Mouse (Mus musculus): ENCODE measurements at regions not wholly inside any gene's neighbourhood (a gene's known extent, or its start where the extent isn't known, plus 50 kb on each side); places are given as distances from the start of the nearest gene placed in this dataset.

DNA sequence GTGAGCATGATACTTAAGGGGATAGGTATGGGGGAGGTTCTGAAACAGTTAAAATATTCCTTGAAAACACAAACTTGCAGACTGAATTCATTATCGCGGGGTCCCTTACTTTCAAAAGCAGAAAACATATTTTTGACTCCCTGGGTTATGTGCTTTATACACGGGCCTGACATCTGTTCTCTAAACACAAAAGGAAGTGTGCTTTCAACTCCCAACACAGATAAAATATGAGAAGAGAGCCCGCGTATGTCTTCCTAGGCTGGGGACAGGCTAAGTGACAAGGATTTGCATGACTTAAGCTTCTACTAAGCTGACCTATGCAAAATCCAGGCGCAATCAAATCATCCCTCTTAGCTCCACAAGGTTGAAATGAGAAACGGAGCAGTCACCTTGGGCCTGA, 65.5 kb upstream of the Jarid2 start:
- TF ChIP-seq CTCF (IDR thresholded peaks at IDR 0.05; ENCODE audit: extremely low read depth, insufficient read depth, low read length) (no peak), POLR2A (IDR thresholded peaks at IDR 0.05; ENCODE audit: extremely low read depth, insufficient read depth, low read length) (no peak)
